8 mouse cellular contexts compared by ENCODE assay signal in the genomic region with DNA sequence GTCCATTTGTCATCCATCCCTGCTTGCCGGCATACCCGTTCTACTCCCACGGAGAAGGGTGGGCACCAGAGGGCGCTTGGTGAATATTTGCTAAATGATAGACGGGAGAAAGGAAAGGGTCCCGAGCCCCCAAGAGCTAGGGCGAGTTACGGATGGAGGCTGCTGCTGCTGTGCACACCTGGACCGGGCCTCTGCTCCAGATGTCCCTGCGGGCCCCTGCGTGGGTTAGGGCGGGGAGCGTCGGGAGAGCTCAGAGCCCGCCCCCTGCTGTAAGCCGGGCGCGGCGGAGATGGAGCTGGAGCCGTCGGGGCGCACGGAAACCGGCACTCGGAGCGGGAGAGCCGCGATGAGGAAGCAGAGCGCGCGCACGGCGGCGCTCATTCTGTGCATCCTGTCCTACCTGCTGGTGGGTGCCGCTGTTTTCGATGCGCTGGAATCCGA. TPM values are rescaled to one million over a fixed set of nuclear protein-coding genes. Genes with fewer than 3 reads are reported as not detected.
DNase-seq lines count a peak whose midpoint lies in the region; ATAC-seq and TF ChIP-seq lines count a peak whose summit lies in the region.

A gene (plus strand): TSS at position 191 of the 441 bp plus-strand sequence.

- H3K4me3 ChIP-seq in lung, postnatal 0 days (ENCODE audit: low read depth, low read length), result no peak within 1 kb of the TSS
- H3K4me3 ChIP-seq in hindbrain, postnatal 0 days (ENCODE audit: low read length), result peak within 1 kb of the TSS; percentile 10
- H3K4me3 ChIP-seq in neural tube, embryonic 14.5 days (ENCODE audit: low read depth, low read length), result peak within 1 kb of the TSS; percentile 20

- H3K4me2 ChIP-seq in lung, postnatal 0 days (replicated peaks; ENCODE audit: low read depth, low read length), result no peak within 1 kb of the TSS
- peak within 1 kb of the TSS; percentile 10; the same call in 1 of the 2 replicates for H3K4me2 ChIP-seq in hindbrain, postnatal 0 days (ENCODE audit: low read depth, low read length)
- peak within 1 kb of the TSS; percentile 14; the same call in 1 of the 2 replicates for H3K4me2 ChIP-seq in neural tube, embryonic 14.5 days (ENCODE audit: low read depth, low read length)

- H3K9ac ChIP-seq in lung, postnatal 0 days (replicated peaks; ENCODE audit: low read depth), result no peak within 1 kb of the TSS
- H3K9ac ChIP-seq in hindbrain, postnatal 0 days (replicated peaks; ENCODE audit: low read length), result no peak within 1 kb of the TSS
- H3K9ac ChIP-seq in neural tube, embryonic 14.5 days (replicated peaks; ENCODE audit: low read depth, low read length), result no peak within 1 kb of the TSS

- no peak; the same call in none of the 2 replicates for TF ChIP-seq CTCF in lung, postnatal 0 days (IDR thresholded peaks at IDR 0.05)
- TF ChIP-seq CTCF in hindbrain, postnatal 0 days (IDR thresholded peaks at IDR 0.05; ENCODE audit: low read depth), result peak; percentile 64

- no peaks in the 10 kb centered on the region for H3K9me3 ChIP-seq in lung, postnatal 0 days (ENCODE audit: low read length)
- no peaks in the 10 kb centered on the region for H3K9me3 ChIP-seq in hindbrain, postnatal 0 days (ENCODE audit: low read length)
- no peaks in the 10 kb centered on the region for H3K9me3 ChIP-seq in neural tube, embryonic 14.5 days (ENCODE audit: control insufficient read depth, low read length)

- DNase-seq in cerebellum, adult 18-20 months, result peak; percentile 38 to 48
- DNase-seq in lung, postnatal 10 days, result peak; percentile 29
- DNase-seq in lung, postnatal 0 days (ENCODE audit: low spot score), result no peak
- peak; percentile 69 for DNase-seq in hindbrain, postnatal 0 days (ENCODE audit: low spot score)
- DNase-seq in frontal cortex, postnatal 36 days (ENCODE audit: low spot score in 2 of 2), result no peak
- no peak for DNase-seq in spleen, adult 12 weeks (ENCODE audit: low spot score)

- no peaks in the 10 kb centered on the region for H3K4me1 ChIP-seq in lung, postnatal 0 days (ENCODE audit: insufficient read depth, low read depth, low read length)
- no peaks in the 10 kb centered on the region for H3K4me1 ChIP-seq in hindbrain, postnatal 0 days (ENCODE audit: insufficient read depth, low read length)
- H3K4me1 ChIP-seq in neural tube, embryonic 14.5 days (ENCODE audit: control insufficient read depth, insufficient read depth, low read length), result no peaks in the 10 kb centered on the region

- no peak for TF ChIP-seq EP300 in lung, postnatal 0 days (IDR thresholded peaks at IDR 0.05)

- H3K36me3 ChIP-seq in lung, postnatal 0 days (ENCODE audit: insufficient read depth, low read length), result no peaks in the 10 kb centered on the region
- no peaks in the 10 kb centered on the region for H3K36me3 ChIP-seq in hindbrain, postnatal 0 days (ENCODE audit: insufficient read depth, low read length)
- no peaks in the 10 kb centered on the region for H3K36me3 ChIP-seq in neural tube, embryonic 14.5 days (ENCODE audit: control insufficient read depth, insufficient read depth, low read length)

- under 1% methylated on average over 38 of the region's 38 CpGs for WGBS in lung, postnatal 0 days
- 3% methylated on average over 30 of the region's 38 CpGs for WGBS in hindbrain, postnatal 0 days
- under 1% methylated on average over 37 of the region's 38 CpGs for WGBS in neural tube, embryonic 14.5 days

- no peak within 1 kb of the TSS for H3K27ac ChIP-seq in lung, postnatal 0 days (ENCODE audit: low read length)
- no peak within 1 kb of the TSS for H3K27ac ChIP-seq in hindbrain, postnatal 0 days
- no peak within 1 kb of the TSS for H3K27ac ChIP-seq in neural tube, embryonic 14.5 days (ENCODE audit: low read depth, low read length)

- peaks cover 44% of the 10 kb centered on the region for H3K27me3 ChIP-seq in lung, postnatal 0 days (replicated peaks; ENCODE audit: insufficient read depth, low read length)
- H3K27me3 ChIP-seq in hindbrain, postnatal 0 days (ENCODE audit: insufficient read depth, low read length), result peaks cover 79% of the 10 kb centered on the region
- peaks cover 50% of the 10 kb centered on the region for H3K27me3 ChIP-seq in neural tube, embryonic 14.5 days (ENCODE audit: control insufficient read depth, insufficient read depth, low read length)

- no peak for ATAC-seq in cerebellum, adult (ENCODE audit: insufficient number of reproducible peaks, low FRiP score, low TSS enrichment)
- no peak for ATAC-seq in lung, postnatal 0 days
- ATAC-seq in hindbrain, postnatal 0 days, result no peak
- peak; percentile 14; the same call in 1 of the 2 replicates for ATAC-seq in neural tube, embryonic 14.5 days (ENCODE audit: low read depth)

RNA-seq across cellular contexts. Expression of the gene that starts here (rescaled TPM):
- polyA plus RNA-seq in lung, postnatal 0 days (2015; fragmentation: Nextera tagmentation; extraction: Ambion mirVana), result not detected in 2 replicates
- 0.58 and 2.4 TPM in 2 replicates for total RNA-seq in hindbrain, postnatal 0 days (2014; rRNA removed)
- 0.23 and 0.40 TPM in 2 replicates for polyA plus RNA-seq in hindbrain, postnatal 0 days (2015; fragmentation: Nextera tagmentation; extraction: Ambion mirVana)
- 0.11 and 0.32 TPM in 2 replicates for polyA plus RNA-seq in neural tube, embryonic 14.5 days (2014; fragmentation: Nextera tagmentation; extraction: Ambion mirVana)

Comparison
In these comparisons a context has a peak if more than half of its experiments do, and no peak if none do; other contexts are left out.
1. DNase-seq: peak in cerebellum, adult 18-20 months (2 of 2), lung, postnatal 10 days (single experiment) and hindbrain, postnatal 0 days (single experiment); none in lung, postnatal 0 days (single experiment), frontal cortex, postnatal 36 days (0 of 2) and spleen, adult 12 weeks (single experiment).
2. Peak in ATAC-seq, H3K4me3 ChIP-seq and H3K4me2 ChIP-seq in neural tube, embryonic 14.5 days; RNA of the gene not detected or under 1 TPM.